Mouse (Mus musculus): ENCODE measurements around the gene Crym.

DNA sequence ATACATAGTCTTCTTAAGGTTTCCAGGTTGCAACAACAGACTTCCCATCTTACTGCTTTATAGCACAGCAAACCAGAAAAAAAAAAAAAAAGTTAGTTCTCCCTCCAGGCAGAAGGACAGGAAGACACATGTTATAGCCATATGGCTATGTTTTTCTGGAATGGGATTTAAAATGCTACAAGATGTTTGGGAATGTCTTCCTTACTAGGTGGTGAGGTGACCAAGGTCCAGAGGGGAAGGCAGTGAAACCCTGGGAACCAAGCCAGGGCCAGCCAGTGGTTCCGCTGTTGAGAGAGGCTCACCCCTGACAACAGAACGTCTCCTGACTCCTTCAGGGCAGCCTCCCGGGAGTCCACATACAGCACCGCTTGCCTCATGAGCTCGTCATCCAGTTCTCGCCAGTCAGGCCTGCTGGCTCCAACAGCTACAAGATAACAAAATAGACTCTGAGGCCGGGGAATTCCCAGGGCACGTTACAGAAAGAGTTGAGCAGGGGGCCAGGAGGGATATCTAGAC is 11.7 kb downstream of the Crym start:
- TF ChIP-seq CTCF (IDR thresholded peaks at IDR 0.05; ENCODE audit: low read depth, low read length) (no peak), POLR2A (IDR thresholded peaks at IDR 0.05; ENCODE audit: extremely low read depth, insufficient read depth, low read length) (no peak)
